Mouse (Mus musculus) splenic B cell, adult 2 months (primary cell): ENCODE results near the gene Plcb3.
A peak's percentile ranks its signal among the peaks of the same experiment; 100 is the strongest.
"Not testable (repeated sequence)": the region's sequence is repeated elsewhere in the genome, so short reads cannot be mapped to it uniquely, and the experiment has no call there.

Experiments
- DNase-seq: peaks from one replicate; pipeline ENCODE4 v3.0.0-alpha.2; 2011; ENCODE audit warnings: low read depth, low spot score
- H3K27me3 ChIP-seq: 2 replicates; pipeline ENCODE4 v1.6.1; 2012; ENCODE audit warnings: mild to moderate bottlenecking, low read length, moderate library complexity, mixed read lengths; ENCODE audit not compliant: control insufficient read depth, poor library complexity, insufficient read depth, severe bottlenecking
- H3K36me3 ChIP-seq: 2 replicates; pipeline ENCODE4 v1.6.1; 2012; ENCODE audit warnings: mild to moderate bottlenecking, low read length, moderate library complexity, mixed read lengths; ENCODE audit not compliant: control insufficient read depth, poor library complexity, insufficient read depth, severe bottlenecking

Gene Plcb3

GRCm38 (mm10) chr19:6916496-6916895 lies 59.8 kb downstream of the Plcb3 start:
- H3K27me3 ChIP-seq = no peaks in the 10 kb centered on the region
- no peak for DNase-seq
- peaks cover 7% of the 10 kb centered on the region; the same call in 1 of the 2 replicates for H3K36me3 ChIP-seq

- H3K36me3 ChIP-seq = peaks cover 11% of the 10 kb centered on the region; the same call in 1 of the 2 replicates
- DNase-seq = no peak
- H3K27me3 ChIP-seq = no peaks in the 10 kb centered on the region
Measured at GRCm38 (mm10) chr19:6915276-6915675, 61.0 kb downstream of the Plcb3 start.

GRCm38 (mm10) chr19:6914540-6914939 lies 61.7 kb downstream of the Plcb3 start:
- no peak for DNase-seq
- Histone ChIP-seq H3K27me3 (no peaks in the 10 kb centered on the region), H3K36me3 (peaks cover 11% of the 10 kb centered on the region; the same call in 1 of the 2 replicates)

- Histone ChIP-seq H3K27me3 (no peaks in the 10 kb centered on the region), H3K36me3 (peaks cover 11% of the 10 kb centered on the region; the same call in 1 of the 2 replicates)
- DNase-seq = no peak
Measured at GRCm38 (mm10) chr19:6913991-6914390, 62.3 kb downstream of the Plcb3 start.

GRCm38 (mm10) chr19:6913036-6913435 lies 63.2 kb downstream of the Plcb3 start:
- Histone ChIP-seq H3K27me3 (no peaks in the 10 kb centered on the region), H3K36me3 (peaks cover 11% of the 10 kb centered on the region; the same call in 1 of the 2 replicates)
- no peak for DNase-seq

GRCm38 (mm10) chr19:6912205-6912970 lies 63.9 kb downstream of the Plcb3 start:
- DNase-seq = no peak
- no peaks in the 10 kb centered on the region for H3K27me3 ChIP-seq
- peaks cover 15% of the 10 kb centered on the region; the same call in 1 of the 2 replicates for H3K36me3 ChIP-seq

GRCm38 (mm10) chr19:6911101-6912074 lies 64.9 kb downstream of the Plcb3 start:
- no peak for DNase-seq
- Histone ChIP-seq H3K27me3 (no peaks in the 10 kb centered on the region), H3K36me3 (peaks cover 16% of the 10 kb centered on the region)

- peaks cover 16% of the 10 kb centered on the region for H3K36me3 ChIP-seq
- not testable (repeated sequence) for DNase-seq, H3K27me3 ChIP-seq
Measured at GRCm38 (mm10) chr19:6910306-6910705, 66.0 kb downstream of the Plcb3 start.

- Histone ChIP-seq H3K27me3 (no peaks in the 10 kb centered on the region), H3K36me3 (peaks cover 18% of the 10 kb centered on the region)
- peak; percentile 95 for DNase-seq
Measured at GRCm38 (mm10) chr19:6909507-6910289, 66.6 kb downstream of the Plcb3 start, which contains the start of the genes Trmt112 and Prdx5. Gene Trmt112, plus strand, starts transcription at chr19:6909698. Gene Prdx5, minus strand, starts transcription at chr19:6910106.

GRCm38 (mm10) chr19:6909021-6909420 lies 67.2 kb downstream of the Plcb3 start:
- Histone ChIP-seq H3K36me3 (peaks cover 18% of the 10 kb centered on the region), H3K27me3 (no peaks in the 10 kb centered on the region)
- no peak for DNase-seq

GRCm38 (mm10) chr19:6907811-6908540 lies 68.3 kb downstream of the Plcb3 start:
- Histone ChIP-seq H3K27me3 (no peaks in the 10 kb centered on the region), H3K36me3 (peaks cover 14% of the 10 kb centered on the region)
- no peak for DNase-seq

- Histone ChIP-seq H3K27me3 (no peaks in the 10 kb centered on the region), H3K36me3 (peaks cover 14% of the 10 kb centered on the region)
- no peak for DNase-seq
Measured at GRCm38 (mm10) chr19:6907094-6907493, 69.2 kb downstream of the Plcb3 start.

GRCm38 (mm10) chr19:6906199-6906598 lies 70.1 kb downstream of the Plcb3 start:
- H3K36me3 ChIP-seq = peaks cover 10% of the 10 kb centered on the region
- no peak for DNase-seq
- no peaks in the 10 kb centered on the region for H3K27me3 ChIP-seq
